Mouse (Mus musculus): ENCODE measurements around the gene Uaca.
"Not testable (repeated sequence)": the region's sequence is repeated elsewhere in the genome, so short reads cannot be mapped to it uniquely, and the experiment has no call there.

Gene Uaca

GRCm38 (mm10) chr9:60794841-60795351 is 554 bp downstream of the Uaca start:
- peak; percentile 53 for DNase-seq (ENCODE audit: low spot score)

- no peak for DNase-seq (ENCODE audit: low spot score)
These were observed 1.7 kb downstream of the Uaca start for GRCm38 (mm10) chr9:60796076-60796475.

GRCm38 (mm10) chr9:60797126-60797525 is 2.8 kb downstream of the Uaca start:
- DNase-seq (ENCODE audit: low spot score) = no peak

- no peak for DNase-seq (ENCODE audit: low spot score)
These were observed 4.7 kb downstream of the Uaca start for GRCm38 (mm10) chr9:60799061-60799460.

GRCm38 (mm10) chr9:60800663-60801382 is 6.5 kb downstream of the Uaca start:
- DNase-seq (ENCODE audit: low spot score) = no peak

GRCm38 (mm10) chr9:60801746-60802145 is 7.4 kb downstream of the Uaca start:
- no peak for DNase-seq (ENCODE audit: low spot score)

- DNase-seq (ENCODE audit: low spot score) = no peak
These were observed 8.0 kb downstream of the Uaca start for GRCm38 (mm10) chr9:60802341-60802740.

- DNase-seq (ENCODE audit: low spot score) = no peak
These were observed 11.7 kb downstream of the Uaca start for GRCm38 (mm10) chr9:60806021-60806420.

- DNase-seq (ENCODE audit: low spot score) = no peak
These were observed 13.7 kb downstream of the Uaca start for GRCm38 (mm10) chr9:60807996-60808395.

GRCm38 (mm10) chr9:60813139-60813880 is 19.0 kb downstream of the Uaca start:
- DNase-seq (ENCODE audit: low spot score) = peak; percentile 49

GRCm38 (mm10) chr9:60815502-60815901 is 21.2 kb downstream of the Uaca start:
- DNase-seq (ENCODE audit: low spot score) = no peak

- no peak for DNase-seq (ENCODE audit: low spot score)
These were observed 23.2 kb downstream of the Uaca start for GRCm38 (mm10) chr9:60817585-60817984.

- DNase-seq (ENCODE audit: low spot score) = not testable (repeated sequence)
These were observed 24.2 kb downstream of the Uaca start for GRCm38 (mm10) chr9:60818582-60818981.

GRCm38 (mm10) chr9:60819340-60819739 is 25.0 kb downstream of the Uaca start:
- peak; percentile 43 for DNase-seq (ENCODE audit: low spot score)

GRCm38 (mm10) chr9:60821501-60821900 is 27.2 kb downstream of the Uaca start:
- DNase-seq (ENCODE audit: low spot score) = no peak

- DNase-seq (ENCODE audit: low spot score) = peak; percentile 37
These were observed 28.3 kb downstream of the Uaca start for GRCm38 (mm10) chr9:60822681-60823080.

GRCm38 (mm10) chr9:60825506-60825905 is 31.2 kb downstream of the Uaca start:
- no peak for DNase-seq (ENCODE audit: low spot score)

GRCm38 (mm10) chr9:60826759-60827158 is 32.4 kb downstream of the Uaca start:
- DNase-seq (ENCODE audit: low spot score) = no peak

GRCm38 (mm10) chr9:60828196-60828595 is 33.9 kb downstream of the Uaca start:
- no peak for DNase-seq (ENCODE audit: low spot score)

GRCm38 (mm10) chr9:60829610-60830009 is 35.3 kb downstream of the Uaca start:
- DNase-seq (ENCODE audit: low spot score) = no peak

- DNase-seq (ENCODE audit: low spot score) = no peak
These were observed 35.7 kb downstream of the Uaca start for GRCm38 (mm10) chr9:60830079-60830478.

- DNase-seq (ENCODE audit: low spot score) = no peak
These were observed 37.9 kb downstream of the Uaca start for GRCm38 (mm10) chr9:60832233-60832632.

- DNase-seq (ENCODE audit: low spot score) = no peak
These were observed 41.8 kb downstream of the Uaca start for GRCm38 (mm10) chr9:60836151-60836550.
